Mouse (Mus musculus) thymus, adult 2 months (tissue): ENCODE data around the gene Sntg2.

ENCODE experiments used
- CTCF ChIP-seq: fragments of 200-500 bp; IDR thresholded peaks from 2 replicates; pipeline ENCODE4 v1.5.1; 2012; ENCODE audit warnings: mild to moderate bottlenecking, control low read depth, low read length, moderate library complexity, borderline replicate concordance; ENCODE audit not compliant: control insufficient read depth, poor library complexity, insufficient read depth; ENCODE audit errors: extremely low read depth
- POLR2A ChIP-seq: fragments of 200-500 bp; IDR thresholded peaks from 2 replicates; pipeline ENCODE4 v1.6.1; 2012; ENCODE audit warnings: mild to moderate bottlenecking, low read length, control low read depth, moderate library complexity; ENCODE audit not compliant: control insufficient read depth, poor library complexity, insufficient read depth; ENCODE audit errors: extremely low read depth

GRCm38 (mm10) chr12:30251283-30251829 lies 121.8 kb downstream of the Sntg2 start:
- TF ChIP-seq CTCF (no peak), POLR2A (no peak)
